Mouse (Mus musculus): ENCODE results near the gene Unc45a.

The Unc45a gene

GRCm38 (mm10) chr7:80340793-80341192 is at the start of gene Unc45a:
Gene Unc45a, minus strand, starts transcription at chr7:80341005.
- peak; percentile 76 to 88 for DNase-seq

GRCm38 (mm10) chr7:80387633-80388543 is 47.1 kb upstream of the Unc45a start, which contains the start of gene Fes:
Gene Fes, minus strand, starts transcription at chr7:80387946.
- peak; percentile 80 to 87 for DNase-seq

- DNase-seq = peak; percentile 44 to 63
These were observed 46.3 kb upstream of the Unc45a start for GRCm38 (mm10) chr7:80387033-80387632.

- DNase-seq = peak; percentile 97 to 99
These were observed 45.6 kb upstream of the Unc45a start for GRCm38 (mm10) chr7:80386235-80386930.

- DNase-seq = no peak
These were observed 42.1 kb upstream of the Unc45a start for GRCm38 (mm10) chr7:80382919-80383318.

GRCm38 (mm10) chr7:80379531-80379930 is 38.7 kb upstream of the Unc45a start:
- peak; percentile 59 to 66 for DNase-seq

GRCm38 (mm10) chr7:80377471-80377870 is 36.7 kb upstream of the Unc45a start:
- DNase-seq = peak; percentile 83 to 84

- no peak for DNase-seq
These were observed 35.4 kb upstream of the Unc45a start for GRCm38 (mm10) chr7:80376192-80376591.

- no peak for DNase-seq
These were observed 34.7 kb upstream of the Unc45a start for GRCm38 (mm10) chr7:80375376-80376039.

- no peak for DNase-seq
These were observed 33.9 kb upstream of the Unc45a start for GRCm38 (mm10) chr7:80374733-80375132.

- DNase-seq = no peak
These were observed 33.5 kb upstream of the Unc45a start for GRCm38 (mm10) chr7:80374280-80374679.

GRCm38 (mm10) chr7:80373850-80374249 is 33.0 kb upstream of the Unc45a start:
- no peak for DNase-seq

- DNase-seq = no peak
These were observed 32.5 kb upstream of the Unc45a start for GRCm38 (mm10) chr7:80373352-80373751.

- no peak for DNase-seq
These were observed 31.9 kb upstream of the Unc45a start for GRCm38 (mm10) chr7:80372667-80373066.

- no peak for DNase-seq
These were observed 31.4 kb upstream of the Unc45a start for GRCm38 (mm10) chr7:80372166-80372565.

- peak; percentile 89 to 92 for DNase-seq
These were observed 30.4 kb upstream of the Unc45a start, which contains the start of gene Man2a2 for GRCm38 (mm10) chr7:80371041-80371751. Gene Man2a2, minus strand, starts transcription at chr7:80371375.

- DNase-seq = peak; percentile 85 to 89
These were observed 29.8 kb upstream of the Unc45a start for GRCm38 (mm10) chr7:80370649-80371040.

- DNase-seq = peak in 1 of 2 experiments; percentile 51
These were observed 29.2 kb upstream of the Unc45a start for GRCm38 (mm10) chr7:80369967-80370431.

GRCm38 (mm10) chr7:80369461-80369860 is 28.7 kb upstream of the Unc45a start:
- no peak for DNase-seq

- DNase-seq = no peak
These were observed 28.0 kb upstream of the Unc45a start for GRCm38 (mm10) chr7:80368635-80369421.

- DNase-seq = no peak
These were observed 27.2 kb upstream of the Unc45a start for GRCm38 (mm10) chr7:80368009-80368408.
